Mouse (Mus musculus): ENCODE measurements around the gene Nell2.

DNA sequence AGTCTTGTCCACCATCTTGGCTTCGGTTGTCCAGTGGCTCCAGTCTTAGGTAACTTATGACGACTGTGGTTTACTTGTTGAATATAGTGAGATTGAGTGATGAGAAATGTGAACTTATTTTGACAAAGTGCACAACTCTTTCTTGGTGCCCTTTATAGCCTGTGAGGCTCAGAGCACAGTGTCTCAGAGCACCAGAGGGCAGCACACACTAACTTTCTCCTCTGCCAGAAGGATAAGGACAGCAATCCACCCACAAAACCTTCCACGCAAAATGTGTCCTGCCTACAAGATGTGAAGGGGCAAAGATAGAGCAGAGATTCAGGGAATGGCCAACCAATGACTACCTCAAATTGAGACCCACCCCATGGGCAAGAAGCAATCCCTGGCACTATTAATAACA lies 256.2 kb downstream of the Nell2 start:
- no peak for TF ChIP-seq CTCF (IDR thresholded peaks at IDR 0.05; ENCODE audit: control insufficient read depth, insufficient read depth, insufficient read length)
- no peak for TF ChIP-seq USF1 (IDR thresholded peaks at IDR 0.05; ENCODE audit: low read depth)
- TF ChIP-seq MAX (IDR thresholded peaks at IDR 0.05) = no peak
- TF ChIP-seq MYOD1 (IDR thresholded peaks at IDR 0.05; ENCODE audit: control insufficient read depth, insufficient read length, low read depth) = no peak
- no peak for TF ChIP-seq MYOG (IDR thresholded peaks at IDR 0.05; ENCODE audit: control insufficient read depth, extremely low read depth, insufficient read length)
- no peak for TF ChIP-seq CEBPB (IDR thresholded peaks at IDR 0.05; ENCODE audit: low read depth)
- TF ChIP-seq FOSL1 (IDR thresholded peaks at IDR 0.05; ENCODE audit: insufficient read depth, low read length, poor library complexity, severe bottlenecking) = no peak
